Mouse (Mus musculus): Measurements from ENCODE around the gene Crabp1. TPM values are rescaled to one million over a fixed set of nuclear protein-coding genes. Genes with fewer than 3 reads are reported as not detected.

The Crabp1 gene
- total and polyA plus RNA-seq, 2 experiments from 2014 or later = 86.4 to 166 TPM

GRCm38 (mm10) chr9:54750215-54750981 is 14.2 kb upstream of the Crabp1 start:
- WGBS = 86% methylated on average over 7 of the region's 7 CpGs
- Histone ChIP-seq H3K4me2 (ENCODE audit: low read depth, low read length) (no peak overlapping the region), H3K36me3 (ENCODE audit: insufficient read depth, low read length) (no peaks in the 10 kb centered on the region), H3K9ac (replicated peaks; ENCODE audit: low read length) (no peak overlapping the region), H3K4me3 (ENCODE audit: low read length) (no peak overlapping the region), H3K27me3 (ENCODE audit: insufficient read depth, low read length) (no peaks in the 10 kb centered on the region), H3K9me3 (ENCODE audit: low read length) (no peaks in the 10 kb centered on the region), H3K4me1 (ENCODE audit: insufficient read depth, low read length) (no peaks in the 10 kb centered on the region), H3K27ac (no peak overlapping the region)
- peak; percentile 14 for DNase-seq (ENCODE audit: low spot score)
- no peak for TF ChIP-seq CTCF (IDR thresholded peaks at IDR 0.05; ENCODE audit: low read depth)
- peak; percentile 30; the same call in 1 of the 2 replicates for ATAC-seq

GRCm38 (mm10) chr9:54751684-54752083 is 12.9 kb upstream of the Crabp1 start:
- Histone ChIP-seq H3K9ac (replicated peaks; ENCODE audit: low read length) (no peak overlapping the region), H3K27me3 (ENCODE audit: insufficient read depth, low read length) (no peaks in the 10 kb centered on the region), H3K4me1 (ENCODE audit: insufficient read depth, low read length) (no peaks in the 10 kb centered on the region), H3K4me2 (ENCODE audit: low read depth, low read length) (no peak overlapping the region), H3K9me3 (ENCODE audit: low read length) (no peaks in the 10 kb centered on the region), H3K36me3 (ENCODE audit: insufficient read depth, low read length) (no peaks in the 10 kb centered on the region), H3K4me3 (ENCODE audit: low read length) (no peak overlapping the region), H3K27ac (no peak overlapping the region)
- TF ChIP-seq CTCF (IDR thresholded peaks at IDR 0.05; ENCODE audit: low read depth) = no peak
- DNase-seq (ENCODE audit: low spot score) = no peak
- WGBS = 81% methylated on average over 2 of the region's 2 CpGs
- ATAC-seq = no peak

- Histone ChIP-seq H3K27me3 (ENCODE audit: insufficient read depth, low read length) (no peaks in the 10 kb centered on the region), H3K4me3 (ENCODE audit: low read length) (no peak overlapping the region), H3K36me3 (ENCODE audit: insufficient read depth, low read length) (no peaks in the 10 kb centered on the region), H3K9ac (replicated peaks; ENCODE audit: low read length) (no peak overlapping the region), H3K9me3 (ENCODE audit: low read length) (no peaks in the 10 kb centered on the region), H3K4me2 (ENCODE audit: low read depth, low read length) (no peak overlapping the region), H3K4me1 (ENCODE audit: insufficient read depth, low read length) (no peaks in the 10 kb centered on the region), H3K27ac (no peak overlapping the region)
- DNase-seq (ENCODE audit: low spot score) (peak; percentile 26), ATAC-seq (0 out of 2 replicates have a peak, but pooled peaks have one; percentile 18)
- TF ChIP-seq CTCF (IDR thresholded peaks at IDR 0.05; ENCODE audit: low read depth) = no peak
- WGBS = 14% methylated on average over 21 of the region's 21 CpGs
These were observed 12.2 kb upstream of the Crabp1 start for GRCm38 (mm10) chr9:54752201-54752943.

GRCm38 (mm10) chr9:54752944-54753295 is 11.6 kb upstream of the Crabp1 start:
- no peak overlapping the region for H3K4me2 ChIP-seq (ENCODE audit: low read depth, low read length)
- no peaks in the 10 kb centered on the region for H3K27me3 ChIP-seq (ENCODE audit: insufficient read depth, low read length)
- H3K4me3 ChIP-seq (ENCODE audit: low read length) = no peak overlapping the region
- ATAC-seq = no peak
- no peak for TF ChIP-seq CTCF (IDR thresholded peaks at IDR 0.05; ENCODE audit: low read depth)
- no peaks in the 10 kb centered on the region for H3K36me3 ChIP-seq (ENCODE audit: insufficient read depth, low read length)
- WGBS = 46% methylated on average over 11 of the region's 11 CpGs
- H3K9ac ChIP-seq (replicated peaks; ENCODE audit: low read length) = no peak overlapping the region
- H3K27ac ChIP-seq = no peak overlapping the region
- no peak for DNase-seq (ENCODE audit: low spot score)
- H3K4me1 ChIP-seq (ENCODE audit: insufficient read depth, low read length) = no peaks in the 10 kb centered on the region
- no peaks in the 10 kb centered on the region for H3K9me3 ChIP-seq (ENCODE audit: low read length)

GRCm38 (mm10) chr9:54759592-54759991 is 5.0 kb upstream of the Crabp1 start:
- WGBS = 10% methylated on average over 6 of the region's 6 CpGs
- DNase-seq (ENCODE audit: low spot score) = no peak

GRCm38 (mm10) chr9:54764091-54764490 is 457 bp upstream of the Crabp1 start:
- H3K9me3 ChIP-seq (ENCODE audit: low read length) = no peaks in the 10 kb centered on the region
- ATAC-seq = no peak
- no peaks in the 10 kb centered on the region for H3K36me3 ChIP-seq (ENCODE audit: insufficient read depth, low read length)
- H3K27me3 ChIP-seq (ENCODE audit: insufficient read depth, low read length) = peaks cover 36% of the 10 kb centered on the region
- peak overlapping the region; percentile 67 for H3K4me2 ChIP-seq (ENCODE audit: low read depth, low read length)
- peaks cover 10% of the 10 kb centered on the region; the same call in 1 of the 2 replicates for H3K4me1 ChIP-seq (ENCODE audit: insufficient read depth, low read length)
- no peak overlapping the region for H3K27ac ChIP-seq
- TF ChIP-seq CTCF (IDR thresholded peaks at IDR 0.05; ENCODE audit: low read depth) = no peak
- H3K9ac ChIP-seq (replicated peaks; ENCODE audit: low read length) = no peak overlapping the region
- H3K4me3 ChIP-seq (ENCODE audit: low read length) = peak overlapping the region; percentile 40; the same call in 1 of the 2 replicates
- 25% methylated on average over 12 of the region's 12 CpGs for WGBS
- no peak for DNase-seq (ENCODE audit: low spot score)

More at GRCm38 (mm10) chr9:54759592-54759991, 5.0 kb upstream of the Crabp1 start:
- H3K9me3 ChIP-seq (ENCODE audit: low read length) = no peaks in the 10 kb centered on the region
- H3K27ac ChIP-seq = no peak overlapping the region
- H3K36me3 ChIP-seq (ENCODE audit: insufficient read depth, low read length) = no peaks in the 10 kb centered on the region
- no peak overlapping the region for H3K4me3 ChIP-seq (ENCODE audit: low read length)
- no peak for TF ChIP-seq CTCF (IDR thresholded peaks at IDR 0.05; ENCODE audit: low read depth)
- no peak for ATAC-seq
- H3K9ac ChIP-seq (replicated peaks; ENCODE audit: low read length) = no peak overlapping the region
- peaks cover 16% of the 10 kb centered on the region; the same call in 1 of the 2 replicates for H3K27me3 ChIP-seq (ENCODE audit: insufficient read depth, low read length)
- H3K4me2 ChIP-seq (ENCODE audit: low read depth, low read length) = no peak overlapping the region
- 0 out of 2 replicates have a peak, but pooled peaks cover 6% of the 10 kb centered on the region for H3K4me1 ChIP-seq (ENCODE audit: insufficient read depth, low read length)
